ENCODE assay signal across 8 mouse cellular contexts in genomic region chr4:129212486-129212885, GRCm38 (mm10). TPM values are rescaled to one million over a fixed set of nuclear protein-coding genes. Genes with fewer than 3 reads are reported as not detected.
DNase-seq lines count a peak whose midpoint lies in the region; ATAC-seq and TF ChIP-seq lines count a peak whose summit lies in the region.
"Not testable (repeated sequence)": the region's sequence is repeated elsewhere in the genome, so short reads cannot be mapped to it uniquely, and the experiment has no call there.

No protein-coding gene starts in this region.

- not testable (repeated sequence) for H3K4me3 ChIP-seq in liver, postnatal 0 days (ENCODE audit: low read depth, low read length); midbrain, postnatal 0 days (ENCODE audit: low read depth, low read length)

- 66% methylated on average over 3 of the region's 3 CpGs for WGBS in liver, postnatal 0 days (ENCODE audit: insufficient replicate concordance)
- 71% methylated on average over 3 of the region's 3 CpGs for WGBS in midbrain, postnatal 0 days

- H3K4me2 ChIP-seq in liver, postnatal 0 days (ENCODE audit: low read depth, low read length); midbrain, postnatal 0 days (ENCODE audit: low read depth, low read length, poor library complexity, severe bottlenecking): not testable (repeated sequence)

- DNase-seq in A20 (ENCODE audit: low read depth, low spot score), result peak; percentile 43
- peak; percentile 31 for DNase-seq in R1 (ENCODE audit: low read depth, low spot score)
- DNase-seq in cerebellum, postnatal 14 days, result peak; percentile 59 to 69
- peak; percentile 37 for DNase-seq in heart, postnatal 4 days
- DNase-seq in kidney, postnatal 10 days, result peak; percentile 60
- DNase-seq in liver, postnatal 0 days; midbrain, postnatal 0 days (ENCODE audit: low spot score): not testable (repeated sequence)
- DNase-seq in thymus, postnatal 25 days, result peak; percentile 23

- H3K4me1 ChIP-seq in liver, postnatal 0 days (ENCODE audit: insufficient read depth); midbrain, postnatal 0 days (ENCODE audit: insufficient read depth, low read length): not testable (repeated sequence)

- not testable (repeated sequence) for H3K9ac ChIP-seq in liver, postnatal 0 days (replicated peaks); midbrain, postnatal 0 days (replicated peaks; ENCODE audit: low read length, poor library complexity, severe bottlenecking)

- not testable (repeated sequence) for H3K27me3 ChIP-seq in liver, postnatal 0 days (ENCODE audit: insufficient read depth, low read length); midbrain, postnatal 0 days (ENCODE audit: insufficient read depth, low read length)

- not testable (repeated sequence) for H3K27ac ChIP-seq in liver, postnatal 0 days (ENCODE audit: low read depth); midbrain, postnatal 0 days (ENCODE audit: low read depth, low read length)

- peak; percentile 58 for TF ChIP-seq CTCF in liver, postnatal 0 days (IDR thresholded peaks at IDR 0.05; ENCODE audit: low read depth)
- peak; percentile 60 for TF ChIP-seq CTCF in midbrain, postnatal 0 days (IDR thresholded peaks at IDR 0.05)

- H3K9me3 ChIP-seq in liver, postnatal 0 days (ENCODE audit: low read length); midbrain, postnatal 0 days (ENCODE audit: low read length): not testable (repeated sequence)

- TF ChIP-seq EP300 in liver, postnatal 0 days (IDR thresholded peaks at IDR 0.05; ENCODE audit: low read depth), result not testable (repeated sequence)

- not testable (repeated sequence) for ATAC-seq in liver, postnatal 0 days; midbrain, postnatal 0 days (ENCODE audit: low FRiP score)

- peaks cover 76% of the 10 kb centered on the region for H3K36me3 ChIP-seq in liver, postnatal 0 days (replicated peaks; ENCODE audit: insufficient read depth, low read length)
- peaks cover 69% of the 10 kb centered on the region for H3K36me3 ChIP-seq in midbrain, postnatal 0 days (ENCODE audit: insufficient read depth, low read length)

RNA-seq across cellular contexts. Expression of gene Yars, which starts 22.9 kb away (rescaled TPM):
- total RNA-seq in heart, postnatal 4 days (2021), result 10 to 100 TPM; 44.7 to 45.0 TPM
- polyA plus RNA-seq in liver, postnatal 0 days (2015; fragmentation: Nextera tagmentation; extraction: Ambion mirVana), result 23.0 and 25.7 TPM in 2 replicates
- 66.8 and 81.9 TPM in 2 replicates for total RNA-seq in midbrain, postnatal 0 days (2014; rRNA removed)
- 107 and 111 TPM in 2 replicates for polyA plus RNA-seq in midbrain, postnatal 0 days (2015; fragmentation: Nextera tagmentation; extraction: Ambion mirVana)

RNA-seq across cellular contexts. Expression of gene S100pbp, which starts 23.0 kb away (rescaled TPM):
- total RNA-seq in heart, postnatal 4 days (2021), result 10 to 100 TPM; 22.5 to 24.2 TPM
- polyA plus RNA-seq in liver, postnatal 0 days (2015; fragmentation: Nextera tagmentation; extraction: Ambion mirVana), result 3.5 and 3.6 TPM in 2 replicates
- total RNA-seq in midbrain, postnatal 0 days (2014; rRNA removed), result 49.6 and 59.5 TPM in 2 replicates
- 20.7 and 24.2 TPM in 2 replicates for polyA plus RNA-seq in midbrain, postnatal 0 days (2015; fragmentation: Nextera tagmentation; extraction: Ambion mirVana)

RNA-seq across cellular contexts. Expression of gene C77080, which starts 48.7 kb away (rescaled TPM):
- total RNA-seq in heart, postnatal 4 days (2021), result 1 to 10 TPM; 6.5 to 8.6 TPM
- 1.4 and 1.8 TPM in 2 replicates for polyA plus RNA-seq in liver, postnatal 0 days (2015; fragmentation: Nextera tagmentation; extraction: Ambion mirVana)
- total RNA-seq in midbrain, postnatal 0 days (2014; rRNA removed), result 16.6 and 25.6 TPM in 2 replicates
- 5.2 and 5.5 TPM in 2 replicates for polyA plus RNA-seq in midbrain, postnatal 0 days (2015; fragmentation: Nextera tagmentation; extraction: Ambion mirVana)
